In the genomic region with DNA sequence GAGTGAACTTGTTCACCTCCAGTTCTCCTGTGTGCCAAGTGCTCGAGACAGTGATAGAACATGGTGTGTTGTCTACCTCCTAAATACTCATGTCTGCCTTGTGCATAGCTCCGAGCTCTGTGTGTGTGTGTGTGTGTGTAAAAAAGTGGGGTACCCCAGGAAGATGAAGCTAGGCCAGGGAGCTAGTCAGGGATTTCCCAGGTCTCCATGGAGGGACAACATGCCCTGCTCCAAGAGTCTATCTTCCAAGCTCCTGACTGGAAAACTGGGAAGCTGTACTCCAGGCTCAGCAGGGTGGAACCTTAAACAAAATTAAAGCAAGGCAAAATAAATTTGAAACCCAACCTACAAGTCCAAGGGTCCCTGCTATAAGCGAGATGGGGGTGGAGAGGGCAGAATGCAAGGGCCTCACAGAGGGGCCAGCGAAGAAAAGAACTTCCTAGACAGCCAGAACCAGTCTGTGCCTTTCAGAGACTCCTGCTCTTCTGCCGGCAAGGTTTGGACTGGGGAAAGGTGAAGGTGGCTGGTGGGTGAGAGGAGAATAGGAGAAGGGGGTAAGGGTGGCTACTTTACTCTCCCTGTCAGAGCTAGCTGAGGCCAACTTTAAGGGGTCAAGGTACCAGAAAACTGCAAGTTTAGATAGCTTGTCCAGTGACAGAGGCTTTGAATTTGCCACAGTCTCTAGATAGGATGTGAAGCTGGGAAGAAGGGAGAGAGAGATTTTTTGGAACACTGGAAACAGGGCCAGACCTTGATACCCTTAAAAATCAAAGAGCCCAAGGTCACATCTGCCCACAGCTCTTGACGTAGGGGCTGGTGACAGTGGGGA, we compare ENCODE assay signal across 9 mouse cellular contexts.
A peak's percentile ranks its signal among the peaks of the same experiment; 100 is the strongest.
DNase-seq lines count a peak whose midpoint lies in the region; ATAC-seq and TF ChIP-seq lines count a peak whose summit lies in the region.
"Had no signal": no experiment of that assay in that cellular context is flagged by ENCODE, and none has a peak within 500 bp of the region (broad histone marks: within the 10 kb centered on the region; RNA-seq: fewer than 3 reads in every experiment).

No protein-coding gene starts in this region.

- H3K4me1 ChIP-seq in kidney, embryonic 14.5 days (ENCODE audit: control insufficient read depth, insufficient read depth, low read length): peaks cover 9% of the 10 kb centered on the region; the same call in 1 of the 2 replicates
- peaks cover 19% of the 10 kb centered on the region; the same call in 1 of the 2 replicates for H3K4me1 ChIP-seq in forebrain, postnatal 0 days (ENCODE audit: insufficient read depth)
- peaks cover 68% of the 10 kb centered on the region for H3K4me1 ChIP-seq in midbrain, embryonic 13.5 days (replicated peaks)

- H3K9me3 ChIP-seq in kidney, embryonic 14.5 days (ENCODE audit: control insufficient read depth, low read length): no peaks in the 10 kb centered on the region
- no peaks in the 10 kb centered on the region for H3K9me3 ChIP-seq in forebrain, postnatal 0 days (ENCODE audit: low read length)
- H3K9me3 ChIP-seq in midbrain, embryonic 13.5 days: no peaks in the 10 kb centered on the region

- H3K4me2 ChIP-seq in kidney, embryonic 14.5 days (replicated peaks; ENCODE audit: low read depth, low read length): peak overlapping the region; percentile 69; the same call in 1 of the 2 replicates
- peak overlapping the region; percentile 75 for H3K4me2 ChIP-seq in forebrain, postnatal 0 days (ENCODE audit: low read depth)
- peak overlapping the region; percentile 59 for H3K4me2 ChIP-seq in midbrain, embryonic 13.5 days (replicated peaks)

- H3K27me3 ChIP-seq in kidney, embryonic 14.5 days (ENCODE audit: control insufficient read depth, insufficient read depth, low read length): peaks cover 42% of the 10 kb centered on the region
- 0 out of 2 replicates have a peak, but pooled peaks cover 4% of the 10 kb centered on the region for H3K27me3 ChIP-seq in forebrain, postnatal 0 days (ENCODE audit: insufficient read depth, low read length)
- peaks cover 62% of the 10 kb centered on the region for H3K27me3 ChIP-seq in midbrain, embryonic 13.5 days

- no peak overlapping the region for H3K9ac ChIP-seq in kidney, embryonic 14.5 days (ENCODE audit: low read depth, low read length)
- H3K9ac ChIP-seq in forebrain, postnatal 0 days: peak overlapping the region; percentile 66
- no peak overlapping the region; the same call in 1 of the 2 replicates for H3K9ac ChIP-seq in midbrain, embryonic 13.5 days (replicated peaks)

- no peak for ATAC-seq in kidney, embryonic 14.5 days (ENCODE audit: low FRiP score, low TSS enrichment)
- ATAC-seq in forebrain, postnatal 0 days: no peak
- ATAC-seq in midbrain, embryonic 13.5 days: no peak
- ATAC-seq in inflammation-experienced regulatory T-cells, adult 6 months: no peak

- WGBS in kidney, embryonic 14.5 days: 44% methylated on average over 6 of the region's 6 CpGs
- WGBS in forebrain, postnatal 0 days: 51% methylated on average over 6 of the region's 6 CpGs
- WGBS in midbrain, embryonic 13.5 days: 47% methylated on average over 6 of the region's 6 CpGs

- no peak for TF ChIP-seq CTCF in forebrain, postnatal 0 days (IDR thresholded peaks at IDR 0.05; ENCODE audit: low read depth)

- no peaks in the 10 kb centered on the region for H3K36me3 ChIP-seq in kidney, embryonic 14.5 days (ENCODE audit: control insufficient read depth, insufficient read depth, low read length)
- no peaks in the 10 kb centered on the region for H3K36me3 ChIP-seq in forebrain, postnatal 0 days (ENCODE audit: insufficient read depth)
- no peaks in the 10 kb centered on the region for H3K36me3 ChIP-seq in midbrain, embryonic 13.5 days

- no peak overlapping the region; the same call in 1 of the 2 replicates for H3K4me3 ChIP-seq in kidney, embryonic 14.5 days (ENCODE audit: low read length)
- no peak overlapping the region for H3K4me3 ChIP-seq in forebrain, postnatal 0 days (ENCODE audit: low read depth, low read length)
- no peak overlapping the region for H3K4me3 ChIP-seq in midbrain, embryonic 13.5 days (replicated peaks)
- H3K4me3 ChIP-seq: megakaryocyte, embryonic 14.5 days had no signal

- no peak overlapping the region for H3K27ac ChIP-seq in kidney, embryonic 14.5 days (ENCODE audit: low read depth, low read length)
- peak overlapping the region; percentile 85 for H3K27ac ChIP-seq in forebrain, postnatal 0 days (ENCODE audit: low read depth, low read length)
- no peak overlapping the region for H3K27ac ChIP-seq in midbrain, embryonic 13.5 days

- peak; percentile 17 for DNase-seq in cerebellum, adult 11 months
- no peak for DNase-seq in cerebellum, postnatal 4 days (ENCODE audit: low spot score in 2 of 2)
- DNase-seq in kidney, adult 9 months: no peak
- no peak for DNase-seq in forebrain, postnatal 0 days
- no peak for DNase-seq in right cerebral cortex, postnatal 36 days (ENCODE audit: low spot score in 2 of 2)
